Mouse (Mus musculus) embryonic fibroblast, embryonic 13.5 days (primary cell): ENCODE measurements around the gene Fbrs.

ENCODE experiments used
- CTCF ChIP-seq: IDR thresholded peaks from 2 replicates; pipeline ENCODE4 v1.5.1; 2011; ENCODE audit warnings: mild to moderate bottlenecking, control low read depth, low read length, moderate library complexity, borderline replicate concordance; ENCODE audit not compliant: insufficient read depth
- POLR2A ChIP-seq: IDR thresholded peaks from 2 replicates; pipeline ENCODE4 v1.6.1; 2011; ENCODE audit warnings: low read depth, mild to moderate bottlenecking, control low read depth, low read length, moderate library complexity

DNA sequence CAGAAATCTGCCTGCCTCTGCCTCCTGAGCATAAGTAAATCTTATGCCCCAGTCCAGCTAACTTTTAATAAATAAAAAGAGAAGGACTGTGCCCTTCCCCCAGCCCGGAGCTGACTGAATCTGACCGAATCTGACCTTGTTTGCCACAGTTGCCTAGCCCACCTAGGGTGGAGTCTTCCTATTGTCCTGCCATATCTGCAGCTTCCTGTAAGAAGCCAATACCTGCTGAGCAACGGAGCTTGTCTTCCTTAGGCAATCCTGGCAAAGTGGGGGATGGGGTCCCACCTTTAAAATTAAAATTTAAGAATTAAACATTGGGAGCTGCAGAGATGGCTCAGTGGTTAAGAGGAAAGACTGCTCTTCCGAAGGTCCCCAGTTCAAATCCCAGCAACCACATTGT lies 12.4 kb upstream of the Fbrs start:
- TF ChIP-seq CTCF (no peak), POLR2A (no peak)
